Comparison of ENCODE assay signal across 8 mouse cellular contexts in the genomic region with DNA sequence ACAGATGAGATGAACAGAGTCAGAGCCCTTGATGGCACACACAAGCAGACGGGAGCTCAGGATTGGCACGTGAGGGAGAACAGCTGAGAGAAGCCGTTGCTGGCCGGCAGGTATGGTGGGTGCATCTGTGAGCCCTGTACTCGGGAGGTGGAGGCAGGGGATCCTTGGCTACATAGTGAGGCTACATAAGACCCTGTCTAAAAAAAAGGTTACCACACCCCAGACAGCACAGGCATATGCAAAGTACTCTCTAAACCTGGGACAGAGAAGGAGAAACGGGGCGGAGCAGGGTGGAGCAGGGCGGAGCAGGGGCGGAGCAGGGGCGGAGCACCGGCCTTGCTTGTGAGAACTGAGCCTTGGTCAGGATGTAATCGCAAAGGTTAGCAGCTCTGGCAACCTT. TPM values are rescaled to one million over a fixed set of nuclear protein-coding genes. Genes with fewer than 3 reads are reported as not detected.
DNase-seq lines count a peak whose midpoint lies in the region; ATAC-seq and TF ChIP-seq lines count a peak whose summit lies in the region.

No protein-coding gene starts in this region.

- H3K27ac ChIP-seq in CH12.LX (ENCODE audit: insufficient read depth, low read depth): no peak overlapping the region
- no peak overlapping the region for H3K27ac ChIP-seq in hindbrain, embryonic 12.5 days
- H3K27ac ChIP-seq in forebrain, embryonic 14.5 days (ENCODE audit: low read depth, low read length): no peak overlapping the region

- peak; percentile 43; the same call in 1 of the 2 replicates for TF ChIP-seq POLR2A in CH12.LX (IDR thresholded peaks at IDR 0.05; ENCODE audit: low read depth, low read length)

- no peak for ATAC-seq in hindbrain, embryonic 12.5 days (ENCODE audit: low FRiP score)
- ATAC-seq in forebrain, embryonic 14.5 days: no peak

- no peak for TF ChIP-seq RAD21 in CH12.LX (IDR thresholded peaks at IDR 0.05; ENCODE audit: low read depth, low read length)

- in situ Hi-C loops in CH12.LX (cut with MboI; ENCODE audit: low pct_ligation_motif_present, low pct_unique_long_range_greater_than_20kb, low sequenced_read_pairs): loop anchor here (10.0 kb wide), 1 partner anchor 59 kb away; no protein-coding TSS in a partner anchor

- H3K79me2 ChIP-seq in CH12.LX (replicated peaks; ENCODE audit: control insufficient read depth, extremely low read depth, insufficient read depth, poor library complexity, severe bottlenecking): peaks cover 20% of the 10 kb centered on the region

- H3K4me3 ChIP-seq in CH12.LX (replicated peaks in 1 of 3; ENCODE audit: low read depth in 2 of 3, low read length in 2 of 3, poor library complexity in 1 of 3): peak overlapping the region in 2 of 3 experiments; percentile 15 to 33
- H3K4me3 ChIP-seq in hindbrain, embryonic 12.5 days: no peak overlapping the region
- H3K4me3 ChIP-seq in forebrain, embryonic 14.5 days (ENCODE audit: low read depth, low read length): no peak overlapping the region

- H3K4me2 ChIP-seq in CH12.LX (ENCODE audit: insufficient read depth, low read depth, poor library complexity, severe bottlenecking): peak overlapping the region; percentile 89
- H3K4me2 ChIP-seq in hindbrain, embryonic 12.5 days (replicated peaks): no peak overlapping the region
- H3K4me2 ChIP-seq in forebrain, embryonic 14.5 days (ENCODE audit: low read length): no peak overlapping the region

- dilution Hi-C loops in CH12.LX (cut with MboI; ENCODE audit: extremely low pct_ligation_motif_present, extremely low pct_unique_long_range_greater_than_20kb, low sequenced_read_pairs): no loop called here

- peaks cover 8 to 46% of the 10 kb centered on the region in 2 experiments for H3K36me3 ChIP-seq in CH12.LX (replicated peaks in 1 of 2; ENCODE audit: control insufficient read depth in 1 of 2, insufficient read depth in 1 of 2, low read length in 1 of 2)
- H3K36me3 ChIP-seq in hindbrain, embryonic 12.5 days: peaks cover 44% of the 10 kb centered on the region
- H3K36me3 ChIP-seq in forebrain, embryonic 14.5 days (ENCODE audit: control insufficient read depth, insufficient read depth, low read length): peaks cover 51% of the 10 kb centered on the region

- DNase-seq in heart, adult 11 months: peak; percentile 92
- DNase-seq in heart, adult 8-10 months (ENCODE audit: low spot score): no peak
- peak; percentile 63 for DNase-seq in CH12.LX (ENCODE audit: extremely low read depth)
- DNase-seq in adrenal gland, postnatal 36 days: peak; percentile 72 to 79
- DNase-seq in kidney, adult 8-10 months: peak; percentile 38 to 56
- peak; percentile 49 to 53 for DNase-seq in lung, postnatal 4 days
- no peak for DNase-seq in forebrain, embryonic 14.5 days (ENCODE audit: low spot score)

- WGBS in hindbrain, embryonic 12.5 days: 40% methylated on average over 12 of the region's 12 CpGs
- WGBS in forebrain, embryonic 14.5 days: 39% methylated on average over 12 of the region's 12 CpGs

- no peak for TF ChIP-seq EP300 in CH12.LX (IDR thresholded peaks at IDR 0.05; ENCODE audit: low read length)

- peaks cover 5 to 35% of the 10 kb centered on the region in 2 experiments for H3K4me1 ChIP-seq in CH12.LX (ENCODE audit: control insufficient read depth in 1 of 2, insufficient read depth in 2 of 2)
- H3K4me1 ChIP-seq in hindbrain, embryonic 12.5 days: peaks cover 18% of the 10 kb centered on the region
- H3K4me1 ChIP-seq in forebrain, embryonic 14.5 days (ENCODE audit: control insufficient read depth, insufficient read depth, low read length): peaks cover 7% of the 10 kb centered on the region; the same call in 1 of the 2 replicates

- H3K9me3 ChIP-seq in CH12.LX (replicated peaks; ENCODE audit: low read length): no peaks in the 10 kb centered on the region
- no peaks in the 10 kb centered on the region for H3K9me3 ChIP-seq in hindbrain, embryonic 12.5 days (replicated peaks)
- no peaks in the 10 kb centered on the region for H3K9me3 ChIP-seq in forebrain, embryonic 14.5 days (replicated peaks; ENCODE audit: control insufficient read depth, low read length)

- TF ChIP-seq CTCF in CH12.LX (conservative IDR thresholded peaks at IDR 0.05 in 1 of 2, IDR thresholded peaks at IDR 0.05 in 1 of 2; ENCODE audit: low read depth in 2 of 2, low read length in 2 of 2): no peak

- no peaks in the 10 kb centered on the region for H3K27me3 ChIP-seq in CH12.LX (replicated peaks)
- no peaks in the 10 kb centered on the region for H3K27me3 ChIP-seq in hindbrain, embryonic 12.5 days
- no peaks in the 10 kb centered on the region for H3K27me3 ChIP-seq in forebrain, embryonic 14.5 days (replicated peaks; ENCODE audit: control insufficient read depth, insufficient read depth, low read length)

- H3K9ac ChIP-seq in CH12.LX (ENCODE audit: insufficient read depth, low read depth): no peak overlapping the region
- H3K9ac ChIP-seq in hindbrain, embryonic 12.5 days: no peak overlapping the region
- no peak overlapping the region for H3K9ac ChIP-seq in forebrain, embryonic 14.5 days (ENCODE audit: low read length)

TF ChIP-seq in CH12.LX, 34 proteins besides CTCF, POLR2A, EP300 and RAD21:
- peak; percentile 95 for TF ChIP-seq BHLHE40 (IDR thresholded peaks at IDR 0.05; ENCODE audit: low read depth, low read length)
- no peak for TF ChIP-seq E2F4 (IDR thresholded peaks at IDR 0.05; ENCODE audit: insufficient replicate concordance, low read depth, low read length)
- peak; percentile 68 for TF ChIP-seq ZNF384 (IDR thresholded peaks at IDR 0.05; ENCODE audit: low read depth, low read length)
- no peak for TF ChIP-seq USF2 (conservative IDR thresholded peaks at IDR 0.05; ENCODE audit: low read depth, low read length)

RNA-seq across cellular contexts. Expression of gene Rcc1, which starts 2.8 kb away (rescaled TPM):
- total RNA-seq in heart, adult 8-10 months (2022): 1 to 10 TPM; 5.9 to 7.8 (median 7.4) TPM
- total RNA-seq in CH12.LX (2012; rRNA removed) (93.6 and 126 TPM in 2 replicates), CH12.LX (2014; rRNA removed) (148 and 150 TPM in 2 replicates)
- polyA plus RNA-seq in CH12.LX (2012; ENCODE audit: insufficient read length, low read depth): 149 and 170 TPM in 2 replicates
- 10 to 100 TPM; 14.7 to 16.8 TPM for total RNA-seq in adrenal gland, postnatal 36 days (2021)
- polyA plus RNA-seq in hindbrain, embryonic 12.5 days (2016; fragmentation: Nextera tagmentation; extraction: Ambion mirVana): 65.8 and 67.5 TPM in 2 replicates
- polyA plus RNA-seq in forebrain, embryonic 14.5 days (2014; fragmentation: Nextera tagmentation; extraction: Ambion mirVana): 42.2 and 42.4 TPM in 2 replicates

RNA-seq across cellular contexts. Expression of gene Trnau1ap, which starts 26.8 kb away (rescaled TPM):
- 10 to 100 TPM; 21.2 to 29.1 (median 23.6) TPM for total RNA-seq in heart, adult 8-10 months (2022)
- 71.5 and 86.5 TPM in 2 replicates for total RNA-seq in CH12.LX (2012; rRNA removed)
- total RNA-seq in CH12.LX (2014; rRNA removed): 70.6 and 80.5 TPM in 2 replicates
- polyA plus RNA-seq in CH12.LX (2012; ENCODE audit: insufficient read length, low read depth): 60.7 and 64.4 TPM in 2 replicates
- 10 to 100 TPM; 29.2 to 37.5 TPM for total RNA-seq in adrenal gland, postnatal 36 days (2021)
- 80.1 and 80.6 TPM in 2 replicates for polyA plus RNA-seq in hindbrain, embryonic 12.5 days (2016; fragmentation: Nextera tagmentation; extraction: Ambion mirVana)
- polyA plus RNA-seq in forebrain, embryonic 14.5 days (2014; fragmentation: Nextera tagmentation; extraction: Ambion mirVana): 87.3 and 97.9 TPM in 2 replicates

RNA-seq across cellular contexts. Expression of gene Rab42, which starts 53.0 kb away (rescaled TPM):
- 1 to 10 TPM in 2 of 4 experiments, under 1 TPM in 1, not detected in 1; 0.59 to 2.6 (median 1.7) TPM for total RNA-seq in heart, adult 8-10 months (2022)
- total RNA-seq in CH12.LX (2012; rRNA removed): 0.38 and 0.51 TPM in 2 replicates
- total RNA-seq in CH12.LX (2014; rRNA removed): not detected in 2 replicates
- polyA plus RNA-seq in CH12.LX (2012; ENCODE audit: insufficient read length, low read depth): 0.31 TPM in 1 of 2 replicates, not detected in the other
- 1 to 10 TPM in 1 of 2 experiments, under 1 TPM in 1; 0.56 to 1.7 TPM for total RNA-seq in adrenal gland, postnatal 36 days (2021)
- 0.96 and 1.5 TPM in 2 replicates for polyA plus RNA-seq in hindbrain, embryonic 12.5 days (2016; fragmentation: Nextera tagmentation; extraction: Ambion mirVana)
- 0.30 and 0.79 TPM in 2 replicates for polyA plus RNA-seq in forebrain, embryonic 14.5 days (2014; fragmentation: Nextera tagmentation; extraction: Ambion mirVana)

Comparison
In these comparisons a context has a peak if more than half of its experiments do, and no peak if none do; other contexts are left out.
1. DNase-seq: peak in heart, adult 11 months (single experiment), CH12.LX (single experiment), adrenal gland, postnatal 36 days (2 of 2), kidney, adult 8-10 months (2 of 2) and lung, postnatal 4 days (2 of 2); none in heart, adult 8-10 months (single experiment) and forebrain, embryonic 14.5 days (single experiment).
2. H3K4me3 ChIP-seq: peak in CH12.LX (2 of 3); none in hindbrain, embryonic 12.5 days (single experiment) and forebrain, embryonic 14.5 days (single experiment).
3. RNA of gene Rcc1, which starts 2.8 kb away (total RNA-seq): 93.6 to 150 TPM in CH12.LX; 14.7 to 16.8 TPM in adrenal gland, postnatal 36 days and 5.9 to 7.8 TPM in heart, adult 8-10 months; every median in the first group is over 4 times any median in the second.